8 mouse cellular contexts compared by ENCODE assay signal in the genomic region with DNA sequence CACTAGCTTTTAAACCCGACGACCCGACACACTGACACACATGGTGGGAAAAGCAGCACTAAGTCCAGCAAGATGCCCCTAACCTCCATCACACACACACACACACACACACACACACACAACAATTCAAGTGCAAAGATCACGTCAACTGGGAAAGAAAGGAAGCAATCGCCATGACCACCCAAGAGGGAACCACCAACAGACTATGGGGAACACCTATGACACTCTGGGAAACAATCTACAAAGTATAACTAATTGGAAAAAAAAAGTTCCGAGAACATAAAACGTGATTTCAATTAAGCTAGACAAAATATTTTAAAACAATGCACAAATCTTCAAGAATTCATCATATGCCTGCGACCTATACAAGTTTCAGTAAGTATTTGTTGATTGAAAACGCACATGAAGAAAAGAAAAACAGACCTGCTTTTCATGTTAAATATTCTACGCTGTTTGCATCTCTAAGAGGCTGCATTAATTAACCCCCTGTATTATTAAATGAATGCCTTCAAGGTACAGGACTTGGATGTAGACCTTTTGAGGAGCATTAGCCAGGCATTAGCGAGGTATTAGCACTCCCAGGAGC. TPM values are rescaled to one million over a fixed set of nuclear protein-coding genes. Genes with fewer than 3 reads are reported as not detected.
DNase-seq lines count a peak whose midpoint lies in the region; ATAC-seq and TF ChIP-seq lines count a peak whose summit lies in the region.

No protein-coding gene starts in this region.

- 0 out of 2 replicates have a peak overlapping the region, but pooled peaks have one; percentile 34 for H3K9ac ChIP-seq in CH12.LX (ENCODE audit: insufficient read depth, low read depth)
- peak overlapping the region; percentile 78; the same call in 1 of the 2 replicates for H3K9ac ChIP-seq in forebrain, embryonic 13.5 days
- peak overlapping the region; percentile 87 for H3K9ac ChIP-seq in liver, embryonic 15.5 days

- no peak for TF ChIP-seq RAD21 in CH12.LX (IDR thresholded peaks at IDR 0.05; ENCODE audit: low read depth, low read length)

- peaks cover 0 to 21% of the 10 kb centered on the region in 2 experiments for H3K36me3 ChIP-seq in CH12.LX (replicated peaks in 1 of 2; ENCODE audit: control insufficient read depth in 1 of 2, insufficient read depth in 1 of 2, low read length in 1 of 2)
- peaks cover 17% of the 10 kb centered on the region for H3K36me3 ChIP-seq in forebrain, embryonic 13.5 days (ENCODE audit: poor library complexity, severe bottlenecking)
- H3K36me3 ChIP-seq in liver, embryonic 15.5 days (replicated peaks) = peaks cover 18% of the 10 kb centered on the region

- no peak for TF ChIP-seq POLR2A in CH12.LX (IDR thresholded peaks at IDR 0.05; ENCODE audit: low read depth, low read length)

- dilution Hi-C loops in CH12.LX (cut with MboI; ENCODE audit: extremely low pct_ligation_motif_present, extremely low pct_unique_long_range_greater_than_20kb, low sequenced_read_pairs) = no loop called here

- no peak for TF ChIP-seq CTCF in CH12.LX (conservative IDR thresholded peaks at IDR 0.05 in 1 of 2, IDR thresholded peaks at IDR 0.05 in 1 of 2; ENCODE audit: low read depth in 2 of 2, low read length in 2 of 2)

- no peak overlapping the region for H3K27ac ChIP-seq in CH12.LX (ENCODE audit: insufficient read depth, low read depth)
- no peak overlapping the region for H3K27ac ChIP-seq in forebrain, embryonic 13.5 days
- peak overlapping the region; percentile 83 for H3K27ac ChIP-seq in liver, embryonic 15.5 days (replicated peaks)

- H3K4me3 ChIP-seq in CH12.LX (replicated peaks in 1 of 3; ENCODE audit: low read depth in 2 of 3, low read length in 2 of 3, poor library complexity in 1 of 3) = no peak overlapping the region
- H3K4me3 ChIP-seq in forebrain, embryonic 13.5 days = peak overlapping the region; percentile 67
- peak overlapping the region; percentile 78 for H3K4me3 ChIP-seq in liver, embryonic 15.5 days (replicated peaks)

- H3K4me1 ChIP-seq in CH12.LX (ENCODE audit: control insufficient read depth in 1 of 2, insufficient read depth in 2 of 2) = peaks cover 3 to 19% of the 10 kb centered on the region in 2 experiments
- peaks cover 10% of the 10 kb centered on the region for H3K4me1 ChIP-seq in forebrain, embryonic 13.5 days
- H3K4me1 ChIP-seq in liver, embryonic 15.5 days (replicated peaks) = peaks cover 66% of the 10 kb centered on the region

- H3K9me3 ChIP-seq in CH12.LX (replicated peaks; ENCODE audit: low read length) = no peaks in the 10 kb centered on the region
- H3K9me3 ChIP-seq in forebrain, embryonic 13.5 days (replicated peaks) = no peaks in the 10 kb centered on the region
- H3K9me3 ChIP-seq in liver, embryonic 15.5 days (replicated peaks) = no peaks in the 10 kb centered on the region

- peaks cover 8% of the 10 kb centered on the region; the same call in 1 of the 2 replicates for H3K79me2 ChIP-seq in CH12.LX (replicated peaks; ENCODE audit: control insufficient read depth, extremely low read depth, insufficient read depth, poor library complexity, severe bottlenecking)

- 32% methylated on average over 11 of the region's 11 CpGs for whole genome bisulfite sequencing in forebrain, embryonic 13.5 days
- 15% methylated on average over 11 of the region's 11 CpGs for WGBS in liver, embryonic 15.5 days (ENCODE audit: insufficient replicate concordance)

- no peak for ATAC-seq in forebrain, embryonic 13.5 days
- no peak for ATAC-seq in liver, embryonic 15.5 days (ENCODE audit: insufficient read depth)

- peaks cover 54% of the 10 kb centered on the region for H3K27me3 ChIP-seq in CH12.LX (replicated peaks)
- H3K27me3 ChIP-seq in forebrain, embryonic 13.5 days = peaks cover 18% of the 10 kb centered on the region
- no peaks in the 10 kb centered on the region for H3K27me3 ChIP-seq in liver, embryonic 15.5 days

- peak overlapping the region; percentile 80 for H3K4me2 ChIP-seq in CH12.LX (ENCODE audit: insufficient read depth, low read depth, poor library complexity, severe bottlenecking)
- peak overlapping the region; percentile 89 for H3K4me2 ChIP-seq in forebrain, embryonic 13.5 days
- H3K4me2 ChIP-seq in liver, embryonic 15.5 days = peak overlapping the region; percentile 90

- in situ Hi-C loops in CH12.LX (cut with MboI; ENCODE audit: low pct_ligation_motif_present, low pct_unique_long_range_greater_than_20kb, low sequenced_read_pairs) = no loop called here

- no peak for TF ChIP-seq EP300 in CH12.LX (IDR thresholded peaks at IDR 0.05; ENCODE audit: low read length)

- DNase-seq in embryo, embryonic 10.5 days (ENCODE audit: low spot score) = peak; percentile 23
- no peak for DNase-seq in embryo, embryonic 11 days
- no peak for DNase-seq in CH12.LX (ENCODE audit: extremely low read depth)
- DNase-seq in adrenal gland, adult 18-20 months (ENCODE audit: low spot score in 2 of 2) = no peak
- DNase-seq in layer of hippocampus, adult 9-11 months = no peak
- no peak for DNase-seq in urinary bladder, adult 18-20 months (ENCODE audit: low spot score in 2 of 2)

TF ChIP-seq in CH12.LX, 34 proteins besides CTCF, POLR2A, EP300 and RAD21:
- TF ChIP-seq ZMIZ1 (IDR thresholded peaks at IDR 0.05; ENCODE audit: low read depth, low read length) (no peak), MEF2A (IDR thresholded peaks at IDR 0.05; ENCODE audit: borderline replicate concordance, low read depth, low read length) (no peak), JUN (IDR thresholded peaks at IDR 0.05; ENCODE audit: insufficient read depth, low read depth, low read length) (no peak), CHD1 (IDR thresholded peaks at IDR 0.05; ENCODE audit: low read depth, low read length) (no peak), NELFE (IDR thresholded peaks at IDR 0.05; ENCODE audit: low read depth, low read length) (no peak), HCFC1 (IDR thresholded peaks at IDR 0.05; ENCODE audit: low read depth, low read length) (no peak), MAZ (IDR thresholded peaks at IDR 0.05; ENCODE audit: low read depth, low read length) (no peak), E2F4 (IDR thresholded peaks at IDR 0.05; ENCODE audit: insufficient replicate concordance, low read depth, low read length) (no peak), CHD2 (IDR thresholded peaks at IDR 0.05; ENCODE audit: low read length) (no peak), KAT2A (IDR thresholded peaks at IDR 0.05; ENCODE audit: insufficient replicate concordance, low read length) (no peak), USF2 (conservative IDR thresholded peaks at IDR 0.05; ENCODE audit: low read depth, low read length) (no peak), MAX (IDR thresholded peaks at IDR 0.05; ENCODE audit: low read length) (no peak), JUND (conservative IDR thresholded peaks at IDR 0.05; ENCODE audit: low read depth, low read length) (no peak), SMC3 (IDR thresholded peaks at IDR 0.05; ENCODE audit: low read depth, low read length) (no peak), UBTF (IDR thresholded peaks at IDR 0.05; ENCODE audit: low read depth, low read length) (no peak), BHLHE40 (IDR thresholded peaks at IDR 0.05; ENCODE audit: low read depth, low read length) (no peak), ZC3H11A (IDR thresholded peaks at IDR 0.05; ENCODE audit: low read depth, low read length) (no peak), NRF1 (IDR thresholded peaks at IDR 0.05; ENCODE audit: low read depth, low read length) (no peak), MAFK (IDR thresholded peaks at IDR 0.05; ENCODE audit: insufficient replicate concordance, low read length) (no peak), USF1 (IDR thresholded peaks at IDR 0.05; ENCODE audit: low read depth, low read length) (no peak)

RNA-seq across cellular contexts. Expression of a gene that starts 0.9 kb away (rescaled TPM):
- total RNA-seq in CH12.LX (2012; rRNA removed) = 2.9 and 3.1 TPM in 2 replicates
- total RNA-seq in CH12.LX (2014; rRNA removed) = 0.47 and 0.51 TPM in 2 replicates
- 1.2 and 1.5 TPM in 2 replicates for polyA plus RNA-seq in CH12.LX (2012; ENCODE audit: insufficient read length, low read depth)
- polyA plus RNA-seq in forebrain, embryonic 13.5 days (2015; fragmentation: Nextera tagmentation; extraction: Ambion mirVana) = 1.3 TPM in 2 replicates
- polyA plus RNA-seq in liver, embryonic 15.5 days (2015; fragmentation: Nextera tagmentation; extraction: Ambion mirVana) = 11.6 and 12.3 TPM in 2 replicates
- 1 to 10 TPM in 1 of 2 experiments, under 1 TPM in 1; 0.83 to 1.2 TPM for total RNA-seq in adrenal gland, adult 18-20 months (2021)

RNA-seq across cellular contexts. Expression of a gene that starts 1.3 kb away (rescaled TPM):
- total RNA-seq in CH12.LX (2012; rRNA removed) = 13.7 and 14.3 TPM in 2 replicates
- 14.3 and 16.1 TPM in 2 replicates for total RNA-seq in CH12.LX (2014; rRNA removed)
- 10.9 and 11.9 TPM in 2 replicates for polyA plus RNA-seq in CH12.LX (2012; ENCODE audit: insufficient read length, low read depth)
- 28.9 and 29.6 TPM in 2 replicates for polyA plus RNA-seq in forebrain, embryonic 13.5 days (2015; fragmentation: Nextera tagmentation; extraction: Ambion mirVana)
- polyA plus RNA-seq in liver, embryonic 15.5 days (2015; fragmentation: Nextera tagmentation; extraction: Ambion mirVana) = 9.2 and 9.3 TPM in 2 replicates
- total RNA-seq in adrenal gland, adult 18-20 months (2021) = 10 to 100 TPM; 32.7 to 46.0 TPM

Comparison
In these comparisons a context has a peak if more than half of its experiments do, and no peak if none do; other contexts are left out.
1. H3K4me3 ChIP-seq: peak in forebrain, embryonic 13.5 days (single experiment) and liver, embryonic 15.5 days (single experiment); none in CH12.LX (0 of 3).
2. H3K9ac ChIP-seq: peak in every context shown above with its lines; median percentile 87 in liver, embryonic 15.5 days; 78 in forebrain, embryonic 13.5 days; 34 in CH12.LX.
3. Peak in every context shown above with its lines, with median percentiles within 50 percentile points of each other: H3K4me2 ChIP-seq.